Mouse (Mus musculus) C2C12 (cell line): ENCODE results near the gene 1110051M20Rik. TPM values are rescaled to one million over a fixed set of nuclear protein-coding genes. Genes with fewer than 3 reads are reported as not detected.
A peak's percentile ranks its signal among the peaks of the same experiment; 100 is the strongest.

Experiments
- H3K27me3 ChIP-seq: one replicate; pipeline ENCODE4 v1.6.1; 2011; ENCODE audit not compliant: control insufficient read depth, insufficient read depth, insufficient read length
- H3K36me3 ChIP-seq: one replicate; pipeline ENCODE4 v1.6.1; 2011; ENCODE audit not compliant: control insufficient read depth, insufficient read depth
- H3K4me3 ChIP-seq: one replicate; pipeline ENCODE4 v1.5.1; 2011; ENCODE audit warnings: mild to moderate bottlenecking, control low read depth; ENCODE audit not compliant: poor library complexity, insufficient read depth, severe bottlenecking
- H3K79me2 ChIP-seq: one replicate; pipeline ENCODE4 v1.6.1; 2011; ENCODE audit not compliant: control insufficient read depth, insufficient read depth
- H3K79me3 ChIP-seq: one replicate; pipeline ENCODE4 v1.6.1; 2011; ENCODE audit warnings: low read depth, control low read depth
- H3ac ChIP-seq: one replicate; pipeline ENCODE3; 2011; ENCODE audit warnings: low read depth; ENCODE audit not compliant: control insufficient read depth, insufficient read length
- CEBPB ChIP-seq: IDR thresholded peaks from one replicate; pipeline ENCODE4 v1.6.1; 2011; ENCODE audit warnings: low read depth, mild to moderate bottlenecking, control low read depth, moderate library complexity
- CTCF ChIP-seq: IDR thresholded peaks from one replicate; pipeline ENCODE4 v1.5.1; 2011; ENCODE audit not compliant: control insufficient read depth, insufficient read depth, insufficient read length
- FOSL1 ChIP-seq: IDR thresholded peaks from one replicate; pipeline ENCODE4 v1.8.0; 2011; ENCODE audit warnings: mild to moderate bottlenecking, low read length; ENCODE audit not compliant: poor library complexity, insufficient read depth, severe bottlenecking
- MAX ChIP-seq: IDR thresholded peaks from one replicate; pipeline ENCODE4 v1.6.1; 2011; ENCODE audit warnings: mild to moderate bottlenecking, control low read depth
- MYOD1 ChIP-seq: IDR thresholded peaks from one replicate; pipeline ENCODE4 v1.6.1; 2011; ENCODE audit warnings: low read depth; ENCODE audit not compliant: control insufficient read depth, insufficient read length
- MYOG ChIP-seq: IDR thresholded peaks from one replicate; pipeline ENCODE4 v1.6.1; 2011; ENCODE audit not compliant: control insufficient read depth, insufficient read length; ENCODE audit errors: extremely low read depth
- USF1 ChIP-seq: IDR thresholded peaks from one replicate; pipeline ENCODE4 v1.6.1; 2011; ENCODE audit warnings: low read depth, mild to moderate bottlenecking, control low read depth, moderate library complexity
- polyA plus RNA-seq: library from polyadenylated mRNA; unstranded; fragments of >200 nt; fragmentation: generic; extraction: Trizol; gene quantifications from one replicate; pipeline ENCODE4 v1.2.1, GENCODE M21; 2012; ENCODE audit warnings: missing spikeins

1110051M20Rik gene
- polyA plus RNA-seq, 1 experiment = 27.5 TPM

DNA sequence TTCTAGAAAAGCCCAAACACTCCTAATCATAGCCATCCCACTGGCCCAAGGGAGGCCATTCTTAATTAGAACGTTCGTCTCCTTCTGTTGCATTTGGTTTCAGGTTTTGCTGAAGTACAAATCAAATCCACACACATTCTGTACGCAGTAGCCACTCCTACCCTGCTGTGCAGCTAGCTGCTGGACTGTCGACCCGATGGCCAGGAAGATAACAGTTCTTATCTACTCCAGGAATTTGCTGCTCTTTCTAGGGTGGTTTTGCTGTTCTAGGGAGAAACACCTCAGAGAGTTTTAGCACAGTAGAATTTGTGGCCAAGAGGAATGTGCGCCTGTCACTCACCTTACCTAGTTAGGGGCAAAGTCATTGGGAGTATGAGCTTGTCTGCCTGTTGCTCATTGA, 156.9 kb downstream of the 1110051M20Rik start:
- H3K79me3 ChIP-seq = no peaks in the 10 kb centered on the region
- H3K79me2 ChIP-seq = no peaks in the 10 kb centered on the region
- H3K27me3 ChIP-seq = no peaks in the 10 kb centered on the region
- H3K36me3 ChIP-seq = no peaks in the 10 kb centered on the region
- H3K4me3 ChIP-seq = no peak overlapping the region
- TF ChIP-seq MAX (no peak), MYOD1 (no peak), USF1 (no peak), CEBPB (no peak), MYOG (no peak)
- H3ac ChIP-seq = no peak overlapping the region

- Histone ChIP-seq H3K27me3 (no peaks in the 10 kb centered on the region), H3K79me2 (no peaks in the 10 kb centered on the region), H3ac (no peak overlapping the region), H3K36me3 (no peaks in the 10 kb centered on the region), H3K79me3 (no peaks in the 10 kb centered on the region), H3K4me3 (no peak overlapping the region)
- TF ChIP-seq CTCF (peak; percentile 82), MYOG (no peak), USF1 (no peak)
Measured at GRCm38 (mm10) chr2:91285885-91286505, 158.5 kb downstream of the 1110051M20Rik start.

DNA sequence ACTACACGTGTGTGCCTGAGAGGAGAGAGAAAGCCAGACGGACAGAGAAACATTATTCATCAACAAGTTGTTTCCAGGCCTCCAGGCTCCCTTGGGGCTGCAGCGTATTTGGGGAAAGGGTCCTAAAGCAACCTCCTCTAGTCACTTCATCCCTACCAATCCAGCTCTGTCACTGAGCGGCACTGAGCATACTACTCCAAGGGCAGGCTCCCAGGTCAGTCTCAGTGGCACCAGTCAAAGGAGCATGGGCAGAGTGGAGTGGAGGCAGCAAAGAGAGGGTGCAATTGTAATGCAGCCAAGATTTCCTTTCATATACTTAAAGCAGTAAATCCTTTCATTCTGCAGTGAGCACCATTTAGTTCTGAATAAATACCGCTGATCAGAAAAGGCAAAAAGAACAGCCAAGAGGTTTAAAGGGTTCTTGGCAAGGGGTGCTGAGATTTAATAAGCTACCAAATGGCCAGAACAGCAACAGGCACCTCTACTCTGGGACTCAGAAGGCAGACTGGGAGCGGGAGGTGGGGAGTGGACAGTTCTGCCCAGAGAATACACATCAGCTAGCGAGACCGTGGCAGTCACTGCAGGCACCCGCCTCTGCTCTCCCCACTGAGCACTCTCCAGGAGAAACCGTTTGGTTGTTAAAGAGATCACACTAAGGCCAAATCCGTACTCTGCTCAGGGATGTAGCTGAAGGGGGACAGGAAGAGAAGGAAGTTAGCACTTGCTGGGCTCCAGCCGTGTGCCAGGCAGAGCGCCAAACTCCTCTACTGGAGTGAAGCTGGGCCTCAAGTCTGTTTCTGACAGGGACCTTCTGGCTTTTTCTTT, 159.9 kb downstream of the 1110051M20Rik start:
- no peaks in the 10 kb centered on the region for H3K36me3 ChIP-seq
- H3K79me3 ChIP-seq = no peaks in the 10 kb centered on the region
- H3ac ChIP-seq = no peak overlapping the region
- no peaks in the 10 kb centered on the region for H3K27me3 ChIP-seq
- H3K79me2 ChIP-seq = no peaks in the 10 kb centered on the region
- no peak overlapping the region for H3K4me3 ChIP-seq
- TF ChIP-seq MAX (no peak), MYOG (no peak), MYOD1 (no peak), USF1 (no peak), CTCF (no peak), FOSL1 (no peak), CEBPB (no peak)

GRCm38 (mm10) chr2:91283972-91284371, 160.5 kb downstream of the 1110051M20Rik start:
- TF ChIP-seq FOSL1 = no peak
- TF ChIP-seq MYOD1 = no peak
- Histone ChIP-seq H3ac (no peak overlapping the region), H3K79me3 (no peaks in the 10 kb centered on the region), H3K36me3 (no peaks in the 10 kb centered on the region), H3K4me3 (no peak overlapping the region), H3K79me2 (no peaks in the 10 kb centered on the region), H3K27me3 (no peaks in the 10 kb centered on the region)

DNA sequence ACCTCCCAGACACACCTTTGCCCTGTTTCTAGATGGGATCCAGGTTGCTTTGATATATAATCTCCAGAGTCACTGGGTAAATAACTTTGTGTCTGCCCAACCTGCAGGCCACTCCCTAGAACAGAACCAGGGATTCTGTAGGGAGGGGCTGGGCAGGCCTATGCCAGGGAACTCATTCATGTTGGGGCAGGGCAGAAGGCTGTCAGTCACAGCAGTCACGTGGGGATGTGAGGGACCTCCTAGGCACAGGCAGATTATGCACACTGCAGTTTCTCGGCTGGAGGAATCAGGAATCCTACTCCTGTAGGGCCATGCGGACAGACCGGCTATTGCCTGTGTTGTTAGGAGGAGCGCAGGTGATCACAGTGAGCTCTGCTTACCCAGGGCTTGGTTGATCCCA, 163.1 kb downstream of the 1110051M20Rik start:
- TF ChIP-seq MYOG = no peak
- TF ChIP-seq MYOD1 = no peak
- no peak for TF ChIP-seq MAX
- no peak for TF ChIP-seq CTCF
- TF ChIP-seq USF1 = no peak
- no peak for TF ChIP-seq CEBPB
- TF ChIP-seq FOSL1 = no peak
- no peaks in the 10 kb centered on the region for H3K79me2 ChIP-seq
- H3K27me3 ChIP-seq = no peaks in the 10 kb centered on the region
- no peak overlapping the region for H3ac ChIP-seq
- H3K79me3 ChIP-seq = no peaks in the 10 kb centered on the region
- H3K36me3 ChIP-seq = peaks cover 9% of the 10 kb centered on the region
- H3K4me3 ChIP-seq = no peak overlapping the region

- H3K36me3 ChIP-seq = peaks cover 28% of the 10 kb centered on the region
- H3K27me3 ChIP-seq = no peaks in the 10 kb centered on the region
- no peak for TF ChIP-seq CEBPB
- TF ChIP-seq MAX = no peak
- TF ChIP-seq CTCF = no peak
- TF ChIP-seq MYOG = no peak
- no peak overlapping the region for H3K4me3 ChIP-seq
- H3ac ChIP-seq = no peak overlapping the region
- H3K79me2 ChIP-seq = no peaks in the 10 kb centered on the region
- no peaks in the 10 kb centered on the region for H3K79me3 ChIP-seq
Measured at GRCm38 (mm10) chr2:91279372-91279755, 165.1 kb downstream of the 1110051M20Rik start.
